Mouse (Mus musculus): ENCODE results near the gene Camsap3.

The Camsap3 gene

GRCm38 (mm10) chr8:3600401-3600800, 13.3 kb downstream of the Camsap3 start:
- DNase-seq (ENCODE audit: low spot score): no peak

- no peak for DNase-seq (ENCODE audit: low spot score)
These were observed 16.3 kb downstream of the Camsap3 start for GRCm38 (mm10) chr8:3603439-3603838.

GRCm38 (mm10) chr8:3606593-3606992, 19.5 kb downstream of the Camsap3 start:
- no peak for DNase-seq (ENCODE audit: low spot score)

DNA sequence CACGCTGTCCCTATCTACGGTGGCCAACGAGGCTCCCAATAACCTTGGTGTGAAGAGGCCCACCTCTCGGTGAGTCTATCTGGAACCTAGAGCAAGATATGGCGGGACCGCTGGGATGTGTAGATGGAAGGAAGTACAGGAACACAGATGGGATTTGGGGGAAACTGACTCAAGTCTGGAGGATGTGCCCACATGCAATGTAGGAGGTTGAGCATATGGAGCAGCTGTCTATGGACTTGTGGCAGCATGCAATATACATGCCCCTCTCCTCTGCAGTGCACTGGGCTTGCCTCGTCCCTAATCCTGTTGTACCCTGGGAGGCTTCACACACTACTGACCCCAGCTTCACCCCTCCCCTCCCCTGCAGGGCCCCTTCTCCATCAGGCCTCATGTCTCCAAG, 20.7 kb downstream of the Camsap3 start:
- DNase-seq (ENCODE audit: low spot score): no peak

DNA sequence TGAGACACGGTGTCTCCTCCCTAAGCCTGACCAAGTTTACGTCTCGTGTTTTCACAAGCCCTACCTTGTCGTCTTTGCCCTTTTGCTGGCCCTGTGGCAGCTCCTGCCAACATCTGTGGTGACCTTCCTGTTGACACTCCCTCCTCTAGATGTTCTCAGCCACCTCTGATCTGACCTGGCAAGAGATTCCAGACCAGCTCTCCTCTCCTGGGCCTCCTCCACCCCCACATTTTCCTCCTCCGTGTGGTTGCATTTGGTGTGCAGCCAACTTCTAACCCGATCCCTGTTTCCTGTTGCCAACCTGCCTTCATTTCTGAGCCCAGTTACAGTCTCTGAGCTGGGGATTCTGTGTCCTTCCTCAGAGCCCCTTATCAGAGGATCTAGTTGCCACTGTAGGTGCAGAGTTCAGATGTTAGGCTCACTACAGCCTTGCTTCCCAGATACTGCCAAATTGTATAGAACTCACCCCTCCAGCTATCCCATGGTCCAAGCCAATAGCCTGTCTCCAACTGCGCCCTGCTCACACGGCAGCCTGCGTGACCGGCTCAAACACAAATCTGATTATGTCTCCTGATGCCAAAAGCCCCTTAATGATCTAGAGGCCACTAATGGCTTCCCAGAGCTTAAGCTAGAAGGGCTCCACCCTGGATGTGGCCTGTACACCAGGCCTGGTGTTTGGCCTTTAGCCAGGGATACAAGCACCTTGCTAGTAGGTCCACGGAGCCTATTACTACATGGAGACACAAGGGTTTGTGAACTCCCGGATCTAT, 22.1 kb downstream of the Camsap3 start:
- no peak for DNase-seq (ENCODE audit: low spot score)

DNA sequence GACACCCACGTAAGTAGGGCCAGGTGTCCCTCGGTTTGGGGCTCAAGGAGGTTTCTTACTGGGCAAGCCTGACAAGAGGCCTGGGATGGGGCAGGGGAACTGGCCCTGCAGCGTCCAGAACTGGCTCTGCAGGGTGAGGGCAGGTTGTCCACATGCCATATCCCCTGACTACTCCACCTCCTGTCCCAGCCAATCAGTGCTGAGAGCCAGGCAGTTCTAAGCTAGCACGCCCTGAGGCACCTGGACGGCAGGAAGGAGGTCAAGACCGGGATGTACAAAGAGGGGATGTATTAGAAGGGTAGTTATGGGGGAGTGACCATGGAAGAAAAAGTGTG, 22.7 kb downstream of the Camsap3 start:
- no peak for DNase-seq (ENCODE audit: low spot score)

DNA sequence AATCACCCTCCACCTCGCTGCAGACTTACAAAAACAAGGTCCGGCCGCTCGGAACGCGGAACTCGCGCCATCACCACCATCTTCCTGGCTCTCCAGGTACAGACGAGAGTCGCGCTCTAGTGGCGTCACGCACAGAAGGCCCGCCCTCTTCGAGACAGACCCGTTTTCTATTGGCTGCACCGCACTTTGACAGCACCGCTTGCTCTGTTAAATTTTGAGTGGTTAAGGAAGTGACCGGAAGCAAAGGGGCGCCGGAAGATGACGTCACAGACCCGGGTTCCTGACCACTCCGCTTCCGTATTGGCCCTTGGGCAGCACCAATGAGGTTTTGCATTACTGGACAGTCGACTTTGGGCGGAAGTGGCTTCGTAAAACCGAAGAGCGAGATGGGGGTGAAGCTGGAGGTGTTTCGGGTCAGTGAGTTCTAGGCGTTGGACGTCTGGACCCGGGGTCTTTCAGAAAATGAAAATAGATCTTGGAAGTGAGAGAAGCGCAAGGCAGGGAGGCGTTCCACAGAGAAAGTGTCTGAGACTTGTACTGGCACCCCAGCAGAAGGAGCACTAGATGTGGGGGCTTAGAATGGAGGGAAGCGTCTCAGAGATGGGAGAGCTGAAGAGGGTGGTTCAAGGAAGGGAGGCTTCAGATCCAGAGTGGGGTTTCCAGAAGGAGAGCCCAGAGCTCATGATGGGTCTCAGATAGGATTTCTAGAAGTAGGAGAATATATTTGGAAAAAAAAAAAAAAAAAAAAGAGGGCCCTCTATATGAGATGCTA, 34.3 kb downstream of the Camsap3 start, which contains the start of the genes Xab2 and Pet100:
TSS of gene Xab2 (minus strand) at position 118 of the 772 bp plus-strand sequence.
TSS of gene Pet100 (plus strand) at position 350 of the 772 bp plus-strand sequence.
- peak; percentile 100 for DNase-seq (ENCODE audit: low spot score)

DNA sequence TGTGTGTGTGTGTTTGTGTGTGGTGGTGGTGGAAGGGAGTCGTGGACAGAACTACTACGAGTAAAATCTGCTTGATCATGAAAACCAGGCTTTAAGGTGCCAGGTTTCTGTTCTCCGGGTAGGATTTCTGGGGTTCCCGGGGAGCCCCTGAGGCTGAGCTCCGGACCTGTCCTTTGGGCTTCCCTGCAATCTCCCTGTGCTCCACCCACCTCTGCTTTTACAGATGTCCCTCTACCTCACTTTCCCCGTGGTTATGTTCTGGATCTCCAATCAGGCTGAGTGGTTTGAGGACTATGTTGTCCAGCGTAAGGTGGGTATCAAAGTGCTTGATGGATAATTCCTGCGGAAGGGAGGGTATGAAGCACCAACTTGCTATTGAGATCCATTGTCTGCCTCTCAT, 35.0 kb downstream of the Camsap3 start:
- DNase-seq (ENCODE audit: low spot score): no peak

- no peak for DNase-seq (ENCODE audit: low spot score)
These were observed 38.4 kb downstream of the Camsap3 start, which contains the start of gene Pcp2 for GRCm38 (mm10) chr8:3625445-3625844. TSS of gene Pcp2 (minus strand) at chr8:3625545.

DNA sequence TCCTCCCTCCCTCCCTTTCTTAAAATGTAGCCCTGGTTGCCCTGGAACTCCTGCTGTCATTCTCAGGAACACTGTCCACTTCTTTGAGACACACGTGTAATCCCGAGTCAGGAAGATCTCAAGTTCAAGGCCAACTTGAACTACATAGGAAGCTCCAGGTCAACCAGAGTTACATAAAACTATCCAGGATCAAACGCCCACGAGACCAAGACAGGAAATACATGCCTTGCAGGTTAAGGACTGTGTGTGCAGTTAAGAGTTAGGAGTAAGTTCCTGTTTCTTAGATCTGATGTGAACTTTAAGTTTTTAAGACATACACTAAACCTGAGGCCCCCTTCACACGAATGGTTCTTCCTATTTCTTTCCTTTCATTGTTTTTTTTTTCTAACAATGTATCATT, 39.9 kb downstream of the Camsap3 start:
- no peak for DNase-seq (ENCODE audit: low spot score)

DNA sequence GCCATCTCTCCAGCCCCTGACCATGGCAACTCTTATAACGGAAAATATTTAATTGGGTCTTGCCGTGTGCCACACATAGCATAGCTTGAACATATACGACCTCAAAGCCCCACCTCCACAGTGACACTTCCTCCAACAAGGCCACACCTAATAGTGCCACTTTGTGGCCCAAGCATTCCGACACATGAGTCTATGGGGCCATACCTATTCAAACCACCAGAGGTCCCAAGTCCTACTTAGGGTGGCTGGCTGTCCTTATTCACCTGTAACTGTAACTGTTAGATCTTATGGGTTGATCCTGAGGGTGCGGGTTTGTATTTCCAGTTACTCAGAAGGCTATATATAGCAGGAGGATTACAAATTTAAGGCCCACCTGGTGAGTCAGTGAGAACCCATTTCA, 40.9 kb downstream of the Camsap3 start:
- peak; percentile 29 for DNase-seq (ENCODE audit: low spot score)

- peak; percentile 79 for DNase-seq (ENCODE audit: low spot score)
These were observed 43.8 kb downstream of the Camsap3 start, which contains the start of gene Stxbp2 for GRCm38 (mm10) chr8:3630647-3631477. TSS of gene Stxbp2 (plus strand) at chr8:3630955.

GRCm38 (mm10) chr8:3631478-3631875, 44.4 kb downstream of the Camsap3 start:
- DNase-seq (ENCODE audit: low spot score): peak; percentile 57

DNA sequence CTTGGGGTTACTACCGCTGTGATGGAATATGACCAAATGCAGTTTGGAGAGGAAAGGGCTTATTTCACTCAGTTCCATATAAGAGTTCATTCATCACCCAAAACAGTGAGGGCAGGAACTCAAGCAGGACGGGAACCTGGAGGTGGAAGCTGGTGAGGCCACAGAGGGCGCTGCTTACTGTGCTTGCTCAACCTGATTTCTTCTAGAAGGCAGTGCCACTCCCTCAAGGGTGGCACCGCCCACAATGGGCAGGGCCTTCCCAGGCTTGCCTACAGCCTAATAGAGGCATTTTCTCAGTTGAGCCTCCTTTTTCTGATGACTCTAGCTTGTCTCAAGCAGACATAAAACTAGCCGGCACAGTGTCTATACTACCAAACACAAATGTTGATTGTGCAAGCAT, 58.7 kb downstream of the Camsap3 start:
- peak; percentile 65 for DNase-seq (ENCODE audit: low spot score)

DNA sequence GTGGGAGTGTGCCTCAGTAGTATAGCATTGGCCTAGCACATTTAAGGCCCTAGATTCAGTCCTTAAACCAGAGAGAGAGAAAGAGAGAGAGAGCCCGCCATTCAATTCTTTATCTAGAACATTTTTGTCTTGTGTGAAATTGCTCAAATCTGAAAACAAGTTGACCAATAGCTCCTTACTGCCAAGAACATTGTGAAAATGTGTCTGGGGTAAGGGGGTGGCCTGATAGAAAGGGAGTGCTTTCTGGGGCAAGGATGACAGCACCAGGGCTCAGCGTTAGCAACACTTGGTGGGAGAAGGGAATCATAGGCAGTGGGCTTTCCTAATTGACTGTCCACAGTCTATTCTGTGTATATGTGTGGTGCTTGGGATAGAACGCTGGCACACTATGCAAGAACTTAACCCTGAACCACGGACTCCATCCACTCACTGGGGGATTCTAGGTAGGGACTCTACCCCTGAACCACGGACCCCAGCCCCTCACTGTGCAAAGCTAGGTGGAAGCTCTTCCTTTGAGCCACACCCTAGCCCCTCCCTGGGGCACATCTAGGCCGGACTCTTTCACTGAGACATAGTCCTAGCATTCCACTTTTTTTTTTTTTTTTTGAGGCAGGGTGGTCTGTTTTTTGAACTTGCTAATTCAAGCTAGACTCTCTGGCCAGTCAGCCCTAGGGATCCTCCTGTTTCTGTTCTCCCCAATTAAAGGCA, 59.9 kb downstream of the Camsap3 start:
- DNase-seq (ENCODE audit: low spot score): no peak

DNA sequence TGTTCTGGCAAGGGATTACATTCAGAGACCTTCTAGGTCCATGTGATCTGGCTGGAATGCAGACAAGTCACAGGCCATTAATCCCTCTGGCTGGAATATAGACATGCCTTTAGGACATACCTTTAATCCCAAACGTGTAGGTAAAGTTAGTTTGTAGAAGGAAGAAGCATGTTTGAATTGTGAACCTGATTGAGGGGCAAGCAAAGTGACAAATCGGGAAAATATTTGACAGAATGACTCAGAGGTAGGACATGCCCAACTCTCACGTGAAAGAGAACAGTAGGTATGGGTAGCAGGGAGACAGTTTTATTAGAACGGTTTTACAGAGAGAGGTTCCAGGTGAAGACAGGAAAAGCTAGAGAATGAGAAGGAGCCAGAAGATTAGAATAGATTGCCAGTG, 60.5 kb downstream of the Camsap3 start:
- no peak for DNase-seq (ENCODE audit: low spot score)

DNA sequence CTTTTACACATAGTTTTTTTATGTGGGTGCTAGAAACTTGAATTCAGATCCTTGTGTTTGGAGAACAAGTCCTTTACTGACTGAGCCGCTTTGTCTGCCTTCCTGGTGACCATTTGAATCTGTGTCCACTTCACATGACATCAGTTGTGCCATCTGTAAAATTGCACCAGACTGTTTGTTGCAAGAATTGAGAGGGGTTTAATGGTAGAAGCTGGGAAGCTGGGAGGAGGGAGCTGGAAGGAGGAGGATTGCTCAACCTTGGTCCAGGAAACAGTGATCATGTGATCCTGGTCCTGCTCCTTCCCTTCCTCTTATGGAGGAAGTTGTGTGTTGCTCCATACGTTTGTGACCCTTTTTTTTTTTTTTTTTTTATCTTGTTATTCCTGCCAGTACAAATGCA, 61.2 kb downstream of the Camsap3 start:
- DNase-seq (ENCODE audit: low spot score): no peak

- no peak for DNase-seq (ENCODE audit: low spot score)
These were observed 61.9 kb downstream of the Camsap3 start for GRCm38 (mm10) chr8:3648990-3649389.

DNA sequence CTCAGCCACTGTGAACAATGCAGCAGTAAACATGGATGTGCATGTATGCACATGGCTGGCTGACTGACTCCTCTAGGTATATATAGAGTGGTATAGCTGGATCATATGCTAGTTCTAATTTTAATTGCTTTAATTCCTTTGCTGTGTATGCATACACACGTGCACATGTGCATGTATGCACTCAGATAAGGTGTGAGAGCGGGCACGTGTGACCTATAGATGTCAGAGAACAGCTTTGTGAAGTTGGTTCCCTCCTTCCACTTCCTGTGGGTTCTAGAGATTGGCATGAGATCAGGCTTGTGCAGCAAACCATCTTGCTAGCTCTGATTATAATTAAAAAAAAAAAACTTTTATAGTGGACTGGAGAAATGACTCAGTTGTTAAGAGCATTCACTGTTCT, 65.8 kb downstream of the Camsap3 start:
- DNase-seq (ENCODE audit: low spot score): no peak

DNA sequence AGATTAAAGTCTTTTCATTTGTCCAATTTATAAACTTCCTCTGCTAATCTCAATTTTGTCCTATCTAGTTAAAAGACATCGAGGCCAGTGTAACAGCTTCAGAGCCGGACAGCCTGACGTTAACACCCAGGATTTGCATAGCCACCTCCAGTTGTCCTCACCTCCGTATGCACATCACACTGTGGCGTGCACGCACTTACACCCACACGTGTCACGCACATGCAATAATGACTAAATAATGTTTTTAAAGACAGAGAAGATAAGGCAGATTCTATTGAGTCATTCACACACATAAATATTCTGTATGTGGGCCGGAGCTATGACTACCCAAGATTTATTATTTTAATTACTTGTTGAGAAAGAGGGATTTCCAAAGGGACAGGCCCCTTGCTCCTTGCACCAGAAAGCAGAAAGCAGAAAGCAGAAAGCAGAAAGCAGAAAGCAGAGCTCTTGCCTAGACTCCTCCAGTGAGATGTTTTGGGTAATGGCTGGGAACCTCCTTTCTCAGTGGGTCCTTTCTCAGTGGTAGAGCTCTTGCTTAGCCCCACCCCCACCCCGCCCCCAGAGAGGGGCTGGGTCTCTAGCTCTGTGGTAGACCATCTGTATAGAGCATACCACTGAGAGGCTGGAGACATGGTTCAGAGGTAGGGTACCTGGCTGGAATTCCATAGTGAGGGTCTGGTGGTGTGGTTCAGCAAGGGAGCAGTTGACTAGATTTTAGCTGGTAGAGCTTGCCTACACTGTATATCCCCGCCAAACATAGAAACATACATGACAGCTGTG, 67.8 kb downstream of the Camsap3 start:
- DNase-seq (ENCODE audit: low spot score): no peak

GRCm38 (mm10) chr8:3655526-3655925, 68.4 kb downstream of the Camsap3 start, which contains the start of gene Retn:
TSS of gene Retn (plus strand) at chr8:3655770.
- no peak for DNase-seq (ENCODE audit: low spot score)

Data from c-Kit-positive CD71-positive TER-119-positive erythroid progenitor cells, embryonic 14.5 days (primary cell).